Mouse (Mus musculus) heart, adult 8-10 months (tissue): ENCODE measurements around the gene Snd1. TPM values are rescaled to one million over a fixed set of nuclear protein-coding genes. Genes with fewer than 3 reads are reported as not detected.

Experiments used
- DNase-seq: peaks from one replicate; pipeline ENCODE4 v3.0.0; 2022; ENCODE audit warnings: low spot score
- total RNA-seq, 4 experiments: library from RNA; stranded (reverse); gene quantifications; 2 replicates each; pipeline ENCODE4 v1.2.4; 2022

The Snd1 gene
- total RNA-seq, 4 experiments from 2014 or later, result 70.6 to 88.2 (median 80.3) TPM

DNA sequence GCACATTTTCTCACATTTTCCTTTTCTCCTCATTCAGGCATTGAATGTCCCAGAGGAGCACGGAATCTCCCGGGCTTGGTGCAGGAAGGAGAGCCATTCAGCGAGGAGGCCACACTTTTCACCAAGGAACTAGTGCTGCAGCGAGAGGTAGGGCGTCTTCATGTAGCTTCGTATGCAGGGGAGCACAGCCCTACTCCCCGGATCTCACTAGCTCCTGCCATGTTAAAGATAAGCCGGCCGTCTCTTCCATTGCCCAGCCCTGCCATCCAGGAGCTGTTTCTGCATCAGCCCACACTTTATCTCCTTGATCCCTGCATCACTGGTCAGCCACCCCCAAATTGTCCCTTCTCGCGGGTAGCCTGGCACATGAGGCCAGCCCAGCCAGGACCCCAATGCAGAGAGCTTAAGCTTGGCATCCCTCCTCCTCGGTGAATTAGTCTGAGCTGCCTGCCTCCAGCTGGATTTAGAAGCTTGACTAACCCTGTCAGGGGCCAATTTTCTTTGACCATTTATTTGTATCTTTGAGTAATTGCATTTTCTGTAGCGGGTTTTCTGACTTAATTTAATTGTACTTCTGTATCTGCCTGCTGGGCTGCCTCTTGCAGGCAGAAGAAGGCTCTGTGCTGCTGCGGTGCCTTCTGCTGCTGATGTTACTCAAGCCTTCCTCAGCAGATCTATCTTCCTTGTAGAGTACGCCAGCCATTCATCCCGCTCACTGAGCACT, 321.0 kb downstream of the Snd1 start:
- DNase-seq, result no peak

DNA sequence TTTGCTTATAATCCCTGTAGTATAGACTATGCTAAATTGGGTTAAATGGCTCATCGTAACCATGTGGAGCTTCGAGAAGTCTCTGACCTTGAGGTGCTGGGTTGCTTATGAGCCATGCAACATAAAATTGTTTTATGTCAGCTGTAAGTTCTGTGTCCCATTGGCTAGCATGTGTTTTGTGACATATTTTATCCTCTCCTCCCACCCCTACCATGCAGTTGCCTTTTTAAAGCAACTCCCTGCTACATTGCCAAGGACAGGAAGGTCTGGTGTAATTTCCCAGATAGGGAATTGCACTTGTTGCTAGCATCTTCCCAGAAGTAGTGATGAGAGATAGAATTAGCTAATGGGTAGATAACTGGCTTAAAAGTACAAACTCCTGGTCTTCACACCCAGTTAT, 324.9 kb downstream of the Snd1 start:
- DNase-seq, result no peak

DNA sequence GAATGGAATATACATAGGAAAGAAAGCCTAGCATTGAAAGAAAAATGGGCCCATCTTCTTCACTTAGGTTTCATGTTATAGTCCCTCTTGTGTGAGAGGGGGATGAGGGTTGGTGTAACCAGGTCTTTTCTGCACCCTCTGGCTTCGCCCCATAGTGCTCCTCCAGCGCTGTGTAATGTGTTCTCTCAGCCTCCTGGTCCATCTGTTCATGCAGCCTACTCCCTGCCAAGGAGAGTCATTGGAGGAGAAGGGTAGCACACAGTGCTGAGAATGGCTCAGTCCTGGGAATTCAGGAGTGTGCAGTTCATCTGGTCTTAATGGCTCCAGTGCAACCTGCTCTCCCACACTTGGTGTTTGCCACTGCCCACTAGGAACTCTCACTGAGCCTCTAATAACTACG, 326.0 kb downstream of the Snd1 start:
- DNase-seq, result no peak

DNA sequence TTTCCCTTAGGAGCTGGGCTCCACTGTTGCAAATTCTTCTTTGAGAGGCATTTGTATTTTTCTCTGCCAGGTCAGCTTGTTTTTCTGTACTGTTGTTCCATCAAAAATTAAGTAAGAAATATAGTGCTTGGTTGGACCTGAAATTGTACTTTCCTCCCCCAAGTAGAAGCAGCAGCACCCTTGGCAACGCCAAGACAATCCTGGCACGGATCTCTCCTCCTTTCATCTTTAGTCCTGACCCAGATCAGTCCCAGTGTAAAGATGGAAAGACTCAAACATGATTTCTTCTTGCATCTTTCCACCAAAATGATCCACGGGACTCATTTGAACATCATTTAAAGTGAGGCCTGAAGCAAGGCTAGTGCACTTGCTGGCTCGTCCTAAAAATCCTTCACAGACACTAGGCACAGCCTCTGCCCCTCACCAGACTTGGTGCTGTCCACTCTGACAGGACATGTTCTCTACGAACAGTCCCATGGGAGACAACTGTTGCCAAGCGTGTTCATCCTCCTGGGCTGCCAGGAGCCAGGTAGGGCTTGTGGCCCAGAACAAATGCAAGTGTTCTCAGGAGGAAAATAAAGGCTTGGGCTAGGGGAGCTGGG, 328.8 kb downstream of the Snd1 start:
- DNase-seq, result no peak

DNA sequence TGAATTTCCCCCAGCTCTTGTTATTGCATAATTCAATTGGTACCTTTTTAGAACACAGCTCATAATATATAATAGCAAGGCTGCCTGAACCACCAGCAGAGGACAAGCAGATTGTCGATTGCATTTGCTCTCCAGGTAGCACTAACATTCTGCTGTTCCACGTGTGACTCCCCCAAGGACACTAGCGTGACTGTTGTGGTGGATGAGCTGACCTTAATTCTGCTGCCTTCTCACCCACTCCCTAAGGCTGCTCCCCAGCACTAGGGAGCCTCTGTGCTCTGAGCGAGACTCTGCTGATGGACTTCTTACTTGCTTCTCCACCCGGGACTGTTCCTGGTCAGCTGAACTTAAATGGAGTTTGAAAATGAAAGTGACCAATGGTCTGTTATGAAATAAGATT, 329.8 kb downstream of the Snd1 start:
- no peak for DNase-seq

DNA sequence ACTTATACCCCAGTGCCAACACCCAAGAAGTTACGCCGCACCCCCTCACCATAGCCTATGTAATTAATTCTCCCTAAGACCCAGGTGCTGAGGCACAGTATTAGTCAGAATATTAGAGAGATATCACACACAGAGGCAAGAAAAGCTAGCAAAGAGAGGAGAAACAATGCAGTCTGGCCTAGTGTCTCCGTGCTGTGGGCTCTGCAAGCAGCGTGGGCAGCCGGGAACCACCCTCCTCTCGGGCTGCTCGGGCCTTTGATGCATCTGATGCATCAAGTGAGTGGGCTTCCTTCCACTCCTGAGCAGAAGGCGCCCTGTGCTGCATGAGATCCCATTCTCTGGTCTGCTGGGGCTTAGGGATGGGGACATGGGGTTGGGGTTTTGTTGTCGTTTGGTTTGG, 338.1 kb downstream of the Snd1 start:
- DNase-seq, result no peak

DNA sequence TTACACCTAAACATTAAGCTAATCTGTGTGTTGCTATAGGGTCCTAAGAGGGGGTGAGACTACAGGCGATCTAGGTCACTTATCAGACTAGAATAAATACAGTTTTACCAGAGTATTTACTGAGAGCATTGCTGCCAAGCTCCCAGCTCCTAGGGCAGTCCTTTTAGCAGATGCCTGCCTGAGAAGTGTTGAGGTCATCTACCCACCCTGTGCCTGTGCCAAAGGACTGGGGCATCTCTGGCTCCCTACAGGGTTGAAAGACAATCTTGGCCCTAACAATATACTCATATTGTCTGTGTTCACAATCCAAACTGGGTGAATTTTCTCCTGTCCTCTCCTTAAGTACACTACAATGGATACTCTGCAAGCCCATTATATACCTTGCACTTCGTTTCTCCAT, 340.0 kb downstream of the Snd1 start:
- no peak for DNase-seq

DNA sequence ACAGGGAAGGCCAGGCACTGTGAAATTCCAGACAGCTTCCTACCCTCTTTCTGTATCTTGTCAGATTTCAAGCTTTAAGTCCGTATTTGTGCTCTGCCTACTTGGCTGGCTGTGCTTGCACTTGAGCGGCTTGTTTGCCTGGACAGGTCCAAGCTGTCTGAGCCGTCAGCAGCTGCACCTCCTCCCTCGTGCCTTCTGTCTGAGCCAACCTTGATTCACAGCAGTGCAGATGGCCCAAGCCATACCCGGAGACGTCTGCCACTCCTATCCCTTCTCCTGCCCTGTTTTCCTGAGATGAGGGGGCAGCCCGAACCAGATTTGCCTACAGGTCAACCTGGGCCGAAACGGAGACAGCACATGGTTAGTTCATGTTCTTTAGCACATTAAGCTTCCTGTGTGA, 342.1 kb downstream of the Snd1 start:
- DNase-seq, result no peak

DNA sequence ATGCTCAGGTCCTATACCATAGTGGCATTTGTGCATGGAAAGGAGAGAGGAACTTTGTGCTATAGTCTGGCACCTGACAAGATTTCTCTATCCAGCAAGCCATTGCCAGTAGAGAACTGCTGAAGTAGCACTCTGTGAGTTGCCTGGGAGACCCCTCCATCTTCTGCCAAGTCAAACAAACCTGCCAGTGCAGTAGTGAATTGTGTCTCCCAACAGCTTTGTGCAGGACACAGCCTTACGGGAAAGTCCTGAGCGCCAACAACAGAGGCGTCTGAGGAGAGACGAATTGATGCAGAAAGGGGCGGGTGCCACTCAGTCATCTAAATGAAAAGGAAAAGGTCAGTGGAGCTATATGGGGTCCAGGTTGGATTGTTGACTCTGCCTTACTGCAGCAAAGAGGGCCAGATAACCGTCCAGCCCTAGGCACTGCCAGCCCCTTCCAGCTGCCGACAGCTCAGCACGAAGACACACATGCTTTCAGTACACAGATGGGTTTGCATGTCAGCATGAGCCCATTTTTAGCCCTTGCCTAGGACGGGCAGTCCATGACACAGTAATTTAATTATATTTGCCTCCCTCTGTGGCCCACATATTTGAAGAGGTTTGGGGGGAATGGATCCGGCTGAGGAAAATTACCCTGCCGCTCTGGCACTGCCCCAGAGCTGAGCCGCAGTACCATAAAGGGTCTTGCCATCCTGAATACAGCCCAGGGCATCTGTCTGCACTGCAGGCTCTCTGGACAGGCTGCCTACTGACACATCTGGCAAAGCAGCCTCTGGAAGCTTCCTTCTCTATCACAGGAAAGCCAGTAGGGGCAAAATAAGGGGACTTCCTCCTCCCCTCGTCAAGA, 344.8 kb downstream of the Snd1 start:
- DNase-seq, result no peak

DNA sequence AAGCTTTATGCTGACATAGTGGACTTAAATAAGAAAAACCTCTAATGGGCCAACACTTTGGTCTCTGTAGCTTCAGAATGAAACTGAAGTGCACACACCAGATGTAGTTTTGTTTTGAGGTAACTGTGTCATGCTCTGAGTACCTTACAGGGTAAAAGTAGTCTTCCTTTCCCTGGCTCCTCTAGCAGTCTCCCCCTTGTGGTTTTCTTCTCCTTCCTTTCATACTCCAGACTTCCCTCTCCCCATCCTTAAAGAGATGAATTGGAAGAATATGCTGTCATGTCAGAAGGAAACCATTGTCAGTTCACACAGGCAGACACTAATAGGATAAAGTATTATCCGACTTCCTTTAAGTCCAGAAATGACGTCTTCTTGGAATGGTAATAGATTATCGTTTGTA, 347.4 kb downstream of the Snd1 start:
- no peak for DNase-seq

DNA sequence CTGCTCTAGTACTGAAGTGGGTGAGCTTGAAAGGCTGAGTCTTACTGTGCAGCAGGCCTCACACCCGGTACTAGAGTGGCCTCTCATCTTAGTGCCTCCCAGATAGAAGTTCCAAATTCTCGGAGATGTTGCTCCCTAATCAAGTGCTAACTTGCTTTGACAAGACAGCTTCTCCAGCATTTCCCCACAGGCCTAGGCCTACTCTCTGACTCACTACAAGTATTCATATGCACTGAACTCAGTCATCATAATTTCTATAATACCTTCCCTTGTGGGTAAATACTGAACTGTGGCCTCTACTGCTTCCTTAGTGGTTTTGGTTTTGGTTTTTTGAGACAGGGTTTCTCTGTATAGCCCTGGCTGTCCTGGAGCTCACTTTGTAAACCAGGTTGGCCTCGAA, 348.4 kb downstream of the Snd1 start:
- no peak for DNase-seq

DNA sequence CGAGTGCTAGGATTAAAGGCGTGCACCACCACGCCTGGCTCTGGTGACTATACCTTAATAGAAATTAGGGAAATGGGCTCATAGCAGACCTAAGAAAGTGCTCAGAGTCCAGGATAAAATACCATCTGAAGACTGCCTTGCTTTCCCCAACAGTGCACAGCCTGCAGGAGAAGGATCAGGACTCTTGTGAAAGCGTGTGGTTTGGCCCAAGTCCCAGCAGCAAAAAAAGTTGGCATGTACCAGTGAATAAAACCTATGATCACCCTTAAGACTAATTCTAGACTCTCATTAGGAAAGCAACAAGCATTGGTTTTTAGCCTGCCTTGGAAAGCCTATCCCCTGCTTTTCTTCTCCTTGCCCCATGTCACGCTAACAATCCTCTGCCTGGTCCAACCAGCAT, 348.9 kb downstream of the Snd1 start:
- DNase-seq, result peak; percentile 29

DNA sequence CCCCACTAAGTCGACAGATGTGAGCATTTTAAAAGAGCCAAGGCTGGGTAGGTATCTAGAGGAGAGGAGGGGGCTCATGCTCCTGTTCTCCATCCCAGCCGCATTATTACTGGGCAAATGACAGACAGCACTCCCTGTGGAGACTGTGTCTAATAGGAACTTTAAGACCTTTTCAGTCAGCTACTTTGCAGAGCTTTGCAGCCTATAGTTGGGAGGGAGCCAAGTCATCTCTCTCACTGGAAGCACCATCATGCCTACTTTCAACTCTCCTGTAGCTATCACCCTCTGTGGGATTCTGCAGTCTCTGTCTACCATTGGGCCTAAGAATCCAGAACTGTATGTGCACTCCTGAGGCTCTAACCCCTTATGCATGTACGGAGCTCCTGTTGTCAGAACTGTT, 351.0 kb downstream of the Snd1 start:
- DNase-seq, result no peak

DNA sequence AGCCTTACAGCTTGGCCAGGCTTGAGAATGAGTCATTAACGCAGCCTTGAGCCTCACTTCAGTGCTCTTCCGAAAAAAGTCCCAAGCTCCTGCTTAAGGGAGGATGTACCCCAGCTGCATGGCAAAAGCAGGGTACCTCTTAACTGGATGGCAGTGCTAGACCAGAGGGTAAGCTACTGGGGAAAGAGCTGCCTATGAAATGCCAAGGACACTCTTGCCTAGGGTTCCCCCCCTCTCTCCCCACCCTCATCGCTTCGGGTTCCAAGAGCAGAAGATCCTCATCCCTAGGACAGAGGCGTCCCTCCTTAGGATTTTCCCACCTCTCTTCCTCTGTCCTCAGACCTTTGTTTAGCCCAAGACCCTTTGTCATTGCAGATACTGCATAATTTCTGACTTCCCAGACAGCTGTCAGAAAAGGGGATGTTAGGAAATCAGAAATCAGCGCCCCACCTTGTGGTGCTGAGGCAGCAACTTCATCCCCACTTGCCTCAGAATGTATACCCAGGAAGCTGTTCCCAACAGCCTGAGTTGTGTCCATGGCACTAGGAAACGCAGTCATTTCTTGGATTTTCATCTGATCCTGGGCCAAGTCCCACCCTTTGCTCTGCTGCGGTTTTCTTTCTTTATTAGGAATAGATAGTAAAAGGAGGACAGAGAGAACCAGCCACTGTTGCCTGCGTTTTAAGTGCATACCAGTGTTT, 351.9 kb downstream of the Snd1 start:
- DNase-seq, result no peak

DNA sequence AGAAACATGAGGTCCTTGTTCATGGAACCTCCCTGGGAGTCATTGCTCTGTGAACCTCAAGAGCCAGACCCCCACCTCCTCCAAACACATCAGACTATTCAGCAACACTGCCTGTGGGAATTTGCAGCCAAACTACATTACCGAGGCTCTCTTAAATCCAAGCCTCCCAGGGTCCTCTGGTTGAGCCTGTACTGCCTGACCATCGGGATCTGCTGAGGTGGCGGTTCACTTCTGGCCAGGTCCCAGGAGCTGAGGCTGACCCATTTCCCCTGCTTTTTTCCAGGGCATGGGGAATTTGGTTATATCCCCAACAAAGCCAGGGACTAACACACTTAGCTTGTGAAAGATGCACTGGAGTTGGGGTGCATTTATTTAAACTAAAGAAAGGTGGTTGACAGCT, 352.6 kb downstream of the Snd1 start:
- no peak for DNase-seq

DNA sequence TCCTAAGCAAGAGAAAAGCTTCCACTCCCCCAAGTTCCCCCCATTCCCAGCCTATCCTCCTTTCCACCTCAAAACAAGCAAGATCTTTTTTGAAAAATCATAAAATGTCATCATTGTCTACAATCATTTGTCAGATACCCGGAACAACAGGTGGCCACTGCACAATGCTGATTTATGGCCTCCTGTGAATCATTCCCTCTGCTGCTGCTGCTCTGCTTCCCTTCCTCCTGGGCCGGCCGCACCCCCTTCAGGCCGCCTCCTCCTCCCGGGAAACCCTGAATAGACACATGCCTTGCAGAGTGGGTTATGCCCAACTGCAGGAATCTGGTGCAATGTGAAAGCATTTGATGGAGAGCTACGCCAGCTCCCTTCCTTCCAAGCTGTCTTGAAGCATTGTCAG, 353.7 kb downstream of the Snd1 start:
- DNase-seq, result no peak

DNA sequence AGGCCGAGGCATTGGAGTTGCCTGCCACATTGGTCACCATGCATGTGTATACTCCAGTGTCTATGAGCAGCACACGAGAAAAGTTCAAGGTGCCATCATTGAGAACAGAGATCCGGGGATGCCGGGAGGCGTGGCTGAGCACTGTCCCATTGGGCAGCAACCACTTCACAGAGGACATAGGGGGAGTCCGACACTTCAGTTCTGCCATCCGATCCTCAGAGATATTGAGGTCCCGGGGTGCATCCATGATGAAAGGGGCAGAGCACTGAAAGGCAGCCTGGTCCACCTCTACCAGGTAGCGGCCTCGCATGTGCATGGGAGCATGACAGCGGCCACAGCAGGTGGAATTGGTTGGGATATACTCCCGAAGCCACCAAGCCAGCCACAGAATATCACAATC, 355.4 kb downstream of the Snd1 start:
- no peak for DNase-seq

DNA sequence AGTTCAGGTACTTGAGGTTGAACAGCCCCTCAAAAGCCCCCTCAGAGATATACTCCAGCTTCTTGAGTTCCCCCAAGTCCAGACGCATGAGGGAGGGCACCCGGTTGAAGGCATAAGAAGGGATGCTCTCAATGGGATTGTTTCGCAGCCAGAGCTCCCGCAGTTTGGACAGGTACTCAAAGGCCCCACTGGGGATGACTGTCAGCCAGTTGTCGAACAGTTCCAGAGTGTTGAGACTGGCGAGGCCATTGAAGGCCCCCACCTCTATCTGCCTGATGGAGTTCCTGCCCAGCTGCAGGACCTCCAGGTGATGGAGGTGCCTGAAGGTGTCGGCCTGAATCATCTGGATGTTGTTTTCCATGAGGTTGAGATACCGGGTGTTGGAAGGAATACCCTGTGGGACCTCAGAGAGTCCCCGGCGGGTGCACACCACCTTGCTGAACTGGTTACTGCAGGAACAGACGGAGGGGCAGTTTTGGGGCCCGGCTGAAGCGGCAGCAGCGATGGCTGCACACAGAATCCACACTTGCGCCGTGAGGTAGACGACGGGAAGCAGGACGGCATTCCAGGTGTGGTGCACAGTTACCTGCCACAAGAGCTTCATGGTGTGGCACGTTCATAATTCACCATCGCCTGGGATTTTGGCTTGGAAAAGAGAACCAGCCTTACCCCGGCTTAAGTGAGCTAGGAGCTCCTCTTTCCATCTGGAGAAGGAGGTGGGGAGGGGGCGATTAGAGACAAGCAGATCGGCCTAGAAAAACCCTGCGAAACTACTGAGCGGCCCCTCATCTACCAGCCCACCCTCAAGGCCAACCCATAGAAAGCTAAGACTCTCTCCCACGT, 356.3 kb downstream of the Snd1 start, which contains the start of gene Lrrc4:
TSS of gene Lrrc4 (minus strand) at position 737 of the 843 bp plus-strand sequence.
- no peak for DNase-seq

DNA sequence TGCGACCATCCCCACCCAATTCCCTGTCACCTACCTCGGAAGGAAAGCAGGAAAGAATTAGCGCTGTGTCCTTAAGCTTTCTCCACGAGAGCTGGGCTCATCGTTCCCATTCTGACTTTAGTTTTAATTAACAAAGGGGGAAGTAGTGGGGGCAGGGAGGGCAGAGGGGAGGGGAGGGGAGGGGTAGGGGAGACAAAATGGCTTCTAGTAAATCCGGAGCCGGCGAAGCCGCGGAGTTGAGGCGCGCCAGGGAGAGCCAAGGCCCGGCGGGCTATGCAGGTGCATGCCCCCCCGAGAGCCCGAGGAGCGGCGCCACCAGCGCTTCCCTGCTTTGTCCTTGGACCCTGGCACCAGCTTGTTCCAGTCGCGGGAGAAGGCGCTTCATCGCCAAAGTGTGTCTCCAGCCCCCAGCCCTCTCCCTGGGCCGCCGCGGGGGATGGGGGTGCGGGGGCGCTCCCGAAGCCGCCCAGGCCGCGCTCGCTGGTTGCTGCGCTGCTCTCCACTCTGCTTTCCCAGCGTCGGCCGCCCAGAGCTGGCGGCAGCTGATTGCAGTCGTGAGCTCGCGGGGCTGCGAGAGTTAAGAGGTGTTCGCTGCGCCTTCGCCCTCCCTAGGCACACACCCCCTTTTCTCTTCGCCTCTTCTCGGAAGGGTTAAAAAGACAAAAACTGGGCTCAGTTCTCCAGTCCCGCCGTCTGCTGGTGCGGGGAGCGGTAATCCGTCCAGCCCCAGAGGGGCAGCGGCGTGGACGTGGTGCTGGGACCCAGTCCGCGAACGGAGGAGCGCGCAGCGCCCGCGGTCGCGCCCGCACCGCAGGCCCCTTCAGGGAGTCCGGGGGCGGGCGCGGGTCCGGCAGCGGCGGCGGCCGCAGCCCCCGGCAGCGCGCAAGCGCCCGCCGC, 357.2 kb downstream of the Snd1 start:
- no peak for DNase-seq

DNA sequence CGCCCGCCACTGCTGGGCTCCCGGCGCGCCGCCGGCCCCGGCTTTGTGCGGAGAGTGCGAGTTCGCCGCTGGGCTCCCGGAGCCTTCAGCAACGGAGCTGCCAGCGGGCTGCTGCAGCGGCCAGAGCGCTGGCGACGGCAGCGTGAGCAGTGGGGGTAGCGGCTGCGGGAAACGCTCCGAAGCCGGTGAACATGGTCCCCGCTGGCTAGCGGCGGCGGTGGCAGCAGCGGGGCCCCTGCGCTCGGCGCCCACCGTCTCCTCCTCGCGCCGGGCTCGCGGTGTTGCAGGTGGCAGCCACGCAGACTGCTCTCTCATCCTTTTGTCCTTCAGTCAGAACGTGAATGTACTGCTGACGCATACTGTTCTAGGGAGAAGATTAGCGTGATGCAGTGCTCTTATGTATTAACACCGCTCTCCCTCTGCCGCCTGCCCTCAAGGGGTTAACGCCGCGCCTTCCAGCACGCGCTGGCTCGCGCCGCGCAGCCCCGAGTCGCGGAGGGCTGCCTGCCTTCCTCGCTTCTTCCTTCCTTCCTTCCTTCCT, 357.9 kb downstream of the Snd1 start:
- DNase-seq, result no peak
